Mouse (Mus musculus): ENCODE results near the gene Fez2.

GRCm38 (mm10) chr17:78368481-78368880, 49.5 kb downstream of the Fez2 start:
- no peak for TF ChIP-seq CTCF (IDR thresholded peaks at IDR 0.05; ENCODE audit: low read depth)
- no peak for TF ChIP-seq EP300 (IDR thresholded peaks at IDR 0.05; ENCODE audit: low read depth)

Data from liver, postnatal 0 days (tissue).